Mouse (Mus musculus): ENCODE measurements at regions not wholly inside any gene's neighbourhood (a gene's known extent, or its start where the extent isn't known, plus 50 kb on each side); places are given as distances from the start of the nearest gene placed in this dataset.
"Not testable (repeated sequence)": the region's sequence is repeated elsewhere in the genome, so short reads cannot be mapped to it uniquely, and the experiment has no call there.

DNA sequence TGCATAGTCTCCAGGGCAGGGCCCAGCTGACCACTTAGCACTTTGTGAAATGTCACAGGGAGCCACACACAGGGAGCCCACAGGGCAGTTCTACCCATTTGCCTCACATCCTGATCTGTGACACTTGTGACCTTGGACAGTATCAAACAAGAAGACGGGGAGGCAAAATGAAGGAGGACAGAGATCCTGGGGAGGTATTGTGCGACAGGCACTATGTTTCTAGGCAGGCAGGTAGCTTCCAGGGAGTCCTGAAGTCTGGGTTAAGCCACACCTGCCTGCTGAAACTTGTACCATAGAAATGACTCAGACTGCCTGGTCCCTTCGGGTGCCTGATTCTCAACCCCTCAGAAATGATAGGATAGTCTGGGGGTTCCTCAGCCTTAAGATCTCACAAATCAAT lies 127.8 kb downstream of the Tcp10c start:
- WGBS, result 86% methylated on average over 3 of the region's 3 CpGs

DNA sequence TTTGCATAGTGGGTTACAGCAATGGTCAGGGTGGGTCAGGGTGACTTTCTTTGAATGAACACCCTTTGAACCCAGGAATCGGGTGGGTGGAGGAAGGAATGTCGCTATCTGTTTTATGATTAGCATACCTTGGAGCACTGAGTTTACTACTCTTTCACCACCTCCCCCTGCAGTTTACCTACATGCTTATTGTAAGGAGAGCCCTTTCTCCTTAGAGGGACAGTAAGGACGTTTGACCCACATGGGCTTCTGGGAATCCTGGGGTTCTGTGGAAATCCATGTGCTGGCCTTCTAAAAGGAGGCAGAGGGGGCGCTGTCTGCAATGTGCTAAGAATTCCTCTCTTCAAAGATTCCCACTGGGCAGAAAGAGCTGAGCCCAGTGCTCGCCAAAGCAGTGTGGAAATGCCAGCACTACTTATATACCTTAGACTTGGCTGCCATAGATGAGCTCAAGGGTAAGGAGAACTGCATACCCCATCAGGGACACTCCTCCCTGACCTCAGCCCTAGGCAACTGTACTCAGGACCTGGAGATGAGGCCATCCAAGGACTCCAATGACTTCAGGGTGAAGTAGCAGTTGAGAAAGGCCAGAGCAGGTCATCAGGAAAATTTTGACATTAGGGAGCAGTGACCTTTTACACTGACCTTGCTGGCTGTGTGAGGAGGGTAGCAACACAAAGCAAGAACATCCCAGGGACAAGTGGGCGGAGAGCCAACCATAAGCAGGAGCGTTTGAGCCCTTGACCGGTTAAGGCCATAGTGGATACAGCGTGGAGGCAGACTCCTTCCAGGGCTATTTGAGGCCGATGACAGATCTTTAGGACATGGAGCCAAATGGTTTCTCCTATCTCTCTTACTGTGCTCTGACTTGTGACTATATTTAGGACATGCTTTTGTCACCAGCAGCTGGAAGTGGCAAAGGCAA lies 133.2 kb downstream of the Tcp10c start:
- H3K4me1 ChIP-seq (replicated peaks; ENCODE audit: control insufficient read depth, insufficient read depth, low read length), result no peaks in the 10 kb centered on the region
- no peak overlapping the region for H3K4me2 ChIP-seq (ENCODE audit: low read length)
- no peak overlapping the region for H3K4me3 ChIP-seq (ENCODE audit: low read depth, low read length)
- DNase-seq (ENCODE audit: low spot score) (no peak), ATAC-seq (replicated peaks; ENCODE audit: low FRiP score, low TSS enrichment, low read depth) (no peak)
- no peaks in the 10 kb centered on the region for H3K9me3 ChIP-seq (ENCODE audit: control insufficient read depth, low read length)
- 77% methylated on average over 10 of the region's 10 CpGs for WGBS
- no peak overlapping the region for H3K9ac ChIP-seq (ENCODE audit: low read length)
- no peak overlapping the region for H3K27ac ChIP-seq (ENCODE audit: low read depth)
- H3K36me3 ChIP-seq (ENCODE audit: control insufficient read depth, insufficient read depth, low read length), result no peaks in the 10 kb centered on the region
- H3K27me3 ChIP-seq (replicated peaks; ENCODE audit: control insufficient read depth, insufficient read depth, low read length), result no peaks in the 10 kb centered on the region

More for the DNA sequence above, 127.8 kb downstream of the Tcp10c start:
- H3K36me3 ChIP-seq (ENCODE audit: control insufficient read depth, insufficient read depth, low read length), result no peaks in the 10 kb centered on the region
- ATAC-seq (replicated peaks; ENCODE audit: low FRiP score, low TSS enrichment, low read depth) (no peak), DNase-seq (ENCODE audit: low spot score) (no peak)
- no peak overlapping the region for H3K4me3 ChIP-seq (ENCODE audit: low read depth, low read length)
- H3K9ac ChIP-seq (ENCODE audit: low read length), result no peak overlapping the region
- no peak overlapping the region for H3K4me2 ChIP-seq (ENCODE audit: low read length)
- no peak overlapping the region for H3K27ac ChIP-seq (ENCODE audit: low read depth)
- H3K27me3 ChIP-seq (replicated peaks; ENCODE audit: control insufficient read depth, insufficient read depth, low read length), result no peaks in the 10 kb centered on the region
- no peaks in the 10 kb centered on the region; the same call in 1 of the 2 replicates for H3K4me1 ChIP-seq (replicated peaks; ENCODE audit: control insufficient read depth, insufficient read depth, low read length)
- no peaks in the 10 kb centered on the region for H3K9me3 ChIP-seq (ENCODE audit: control insufficient read depth, low read length)

DNA sequence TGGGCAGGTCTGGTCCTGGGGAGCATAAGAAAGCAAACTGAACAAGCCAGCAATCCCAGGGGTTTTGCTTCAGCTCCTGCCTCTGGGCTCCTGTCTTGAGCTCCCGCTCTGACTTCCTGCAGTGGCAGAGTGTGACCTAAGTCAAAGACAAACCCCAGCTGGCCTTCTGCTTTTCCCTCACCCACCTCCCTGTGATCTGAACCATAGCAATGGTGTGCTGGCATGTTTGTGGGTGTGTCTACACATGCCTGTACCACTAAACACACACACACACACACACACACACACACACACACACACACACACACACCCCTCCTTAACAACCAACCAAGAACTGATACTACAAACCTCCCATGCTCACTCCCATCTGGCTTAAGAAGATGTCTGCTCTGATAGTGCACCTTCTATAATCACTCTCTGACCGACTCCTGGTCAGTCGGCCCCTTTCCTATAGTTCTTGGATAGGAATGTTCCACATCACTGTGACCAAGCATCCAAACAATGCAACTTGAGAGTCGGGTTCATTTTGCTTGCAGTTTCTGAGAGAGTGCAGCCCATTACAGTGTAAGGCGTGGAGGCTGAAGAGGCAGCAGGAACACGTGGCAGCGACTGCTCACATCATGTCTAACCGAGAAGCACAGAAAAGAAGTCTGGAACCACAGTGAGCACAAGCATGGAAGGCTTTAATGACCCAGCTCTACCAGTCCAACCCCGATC lies 134.4 kb downstream of the Tcp10c start:
- WGBS, result 69% methylated on average over 9 of the region's 9 CpGs
- Histone ChIP-seq H3K27me3 (replicated peaks; ENCODE audit: control insufficient read depth, insufficient read depth, low read length) (no peaks in the 10 kb centered on the region), H3K9me3 (ENCODE audit: control insufficient read depth, low read length) (no peaks in the 10 kb centered on the region), H3K4me1 (replicated peaks; ENCODE audit: control insufficient read depth, insufficient read depth, low read length) (no peaks in the 10 kb centered on the region), H3K4me2 (ENCODE audit: low read length) (no peak overlapping the region), H3K27ac (ENCODE audit: low read depth) (no peak overlapping the region), H3K4me3 (ENCODE audit: low read depth, low read length) (no peak overlapping the region), H3K36me3 (ENCODE audit: control insufficient read depth, insufficient read depth, low read length) (no peaks in the 10 kb centered on the region), H3K9ac (ENCODE audit: low read length) (no peak overlapping the region)
- ATAC-seq (replicated peaks; ENCODE audit: low FRiP score, low TSS enrichment, low read depth) (no peak), DNase-seq (ENCODE audit: low spot score) (no peak)

DNA sequence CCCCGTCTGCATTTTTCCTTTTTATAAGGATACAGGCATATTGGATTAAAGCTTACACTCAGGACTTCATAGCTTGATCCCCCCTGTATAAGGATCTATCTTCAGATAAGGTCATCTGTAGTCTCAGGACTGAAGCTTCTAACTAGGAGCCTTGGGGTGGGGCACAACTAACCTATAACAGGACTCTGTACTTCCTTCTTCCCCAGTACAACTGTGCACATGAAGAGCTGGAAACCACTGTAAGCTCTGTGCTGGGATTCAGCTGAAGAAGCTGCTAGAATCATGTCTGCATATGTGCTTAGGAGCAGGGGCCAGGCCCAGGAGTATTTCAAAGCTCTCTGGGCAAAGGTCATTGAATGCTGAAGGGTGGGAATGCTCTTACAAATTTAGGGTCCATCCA lies 137.9 kb downstream of the Tcp10c start:
- not testable (repeated sequence) for H3K4me3 ChIP-seq (ENCODE audit: low read depth, low read length); H3K36me3 ChIP-seq (ENCODE audit: control insufficient read depth, insufficient read depth, low read length); H3K27me3 ChIP-seq (replicated peaks; ENCODE audit: control insufficient read depth, insufficient read depth, low read length); H3K9ac ChIP-seq (ENCODE audit: low read length); ATAC-seq (replicated peaks; ENCODE audit: low FRiP score, low TSS enrichment, low read depth); DNase-seq (ENCODE audit: low spot score); H3K27ac ChIP-seq (ENCODE audit: low read depth); H3K4me2 ChIP-seq (ENCODE audit: low read length); H3K4me1 ChIP-seq (replicated peaks; ENCODE audit: control insufficient read depth, insufficient read depth, low read length); H3K9me3 ChIP-seq (ENCODE audit: control insufficient read depth, low read length)
- 82% methylated on average over 1 of the region's 1 CpGs for WGBS

DNA sequence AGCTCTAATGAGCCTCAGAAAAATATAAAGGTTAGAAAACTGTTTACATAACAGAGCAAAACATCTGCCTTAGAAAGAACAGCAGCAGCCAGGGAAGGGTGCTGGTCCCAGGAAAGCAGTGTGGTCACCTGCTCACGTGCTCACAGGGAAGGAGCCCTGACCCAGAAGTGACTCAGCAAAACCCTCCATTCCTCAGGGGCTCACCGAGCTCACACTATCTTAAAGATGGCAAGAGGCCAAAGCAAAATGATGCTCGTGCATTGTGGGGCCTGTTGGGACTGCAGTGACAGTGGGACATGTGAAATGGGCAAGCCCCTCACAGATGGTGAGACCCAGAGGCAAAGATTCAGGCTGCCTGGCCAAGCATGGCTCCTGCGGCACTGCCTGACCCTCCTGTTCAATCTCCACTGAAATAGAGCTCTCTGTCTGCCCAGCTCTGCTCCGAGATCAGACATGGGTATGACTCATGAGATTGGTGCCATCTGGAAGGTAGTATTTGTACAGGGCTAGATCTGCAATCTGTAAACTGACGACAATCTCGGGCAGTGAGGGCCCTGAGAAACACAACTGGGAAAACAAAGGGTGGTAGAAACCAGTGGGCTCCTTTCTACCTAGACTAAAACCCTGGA lies 138.4 kb downstream of the Tcp10c start:
- H3K4me2 ChIP-seq (ENCODE audit: low read length); ATAC-seq (replicated peaks; ENCODE audit: low FRiP score, low TSS enrichment, low read depth); H3K4me1 ChIP-seq (replicated peaks; ENCODE audit: control insufficient read depth, insufficient read depth, low read length); DNase-seq (ENCODE audit: low spot score); H3K27me3 ChIP-seq (replicated peaks; ENCODE audit: control insufficient read depth, insufficient read depth, low read length); H3K36me3 ChIP-seq (ENCODE audit: control insufficient read depth, insufficient read depth, low read length); H3K4me3 ChIP-seq (ENCODE audit: low read depth, low read length); H3K9ac ChIP-seq (ENCODE audit: low read length); H3K9me3 ChIP-seq (ENCODE audit: control insufficient read depth, low read length); H3K27ac ChIP-seq (ENCODE audit: low read depth): not testable (repeated sequence)
- 28% methylated on average over 3 of the region's 7 CpGs for WGBS

DNA sequence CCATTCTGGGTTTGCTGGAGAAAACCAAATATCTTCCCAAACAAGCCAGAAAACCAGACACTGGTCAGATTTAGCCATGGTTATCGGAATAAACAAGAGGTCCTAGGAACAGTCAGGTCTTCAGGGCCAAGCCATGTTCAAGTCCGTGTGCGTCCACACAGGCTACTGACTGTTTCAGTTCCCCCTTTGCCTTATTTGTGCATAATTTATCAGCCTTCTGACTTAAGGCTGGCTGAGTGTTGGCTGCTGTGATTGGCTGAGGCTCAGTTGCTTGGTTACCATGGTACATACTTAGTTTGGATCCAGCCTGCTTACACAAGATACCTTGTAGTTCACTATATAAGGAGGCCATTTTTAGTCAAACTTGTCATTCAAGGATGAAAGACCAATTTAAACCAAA lies 139.5 kb downstream of the Tcp10c start:
- H3K9ac ChIP-seq (ENCODE audit: low read length); H3K27me3 ChIP-seq (replicated peaks; ENCODE audit: control insufficient read depth, insufficient read depth, low read length); H3K4me1 ChIP-seq (replicated peaks; ENCODE audit: control insufficient read depth, insufficient read depth, low read length); DNase-seq (ENCODE audit: low spot score); H3K27ac ChIP-seq (ENCODE audit: low read depth); H3K4me3 ChIP-seq (ENCODE audit: low read depth, low read length); H3K4me2 ChIP-seq (ENCODE audit: low read length); H3K9me3 ChIP-seq (ENCODE audit: control insufficient read depth, low read length); H3K36me3 ChIP-seq (ENCODE audit: control insufficient read depth, insufficient read depth, low read length): not testable (repeated sequence)
- ATAC-seq (replicated peaks; ENCODE audit: low FRiP score, low TSS enrichment, low read depth), result 0 out of 2 replicates have a peak, but pooled peaks have one; percentile 13
- WGBS, result 85% methylated on average over 3 of the region's 3 CpGs

DNA sequence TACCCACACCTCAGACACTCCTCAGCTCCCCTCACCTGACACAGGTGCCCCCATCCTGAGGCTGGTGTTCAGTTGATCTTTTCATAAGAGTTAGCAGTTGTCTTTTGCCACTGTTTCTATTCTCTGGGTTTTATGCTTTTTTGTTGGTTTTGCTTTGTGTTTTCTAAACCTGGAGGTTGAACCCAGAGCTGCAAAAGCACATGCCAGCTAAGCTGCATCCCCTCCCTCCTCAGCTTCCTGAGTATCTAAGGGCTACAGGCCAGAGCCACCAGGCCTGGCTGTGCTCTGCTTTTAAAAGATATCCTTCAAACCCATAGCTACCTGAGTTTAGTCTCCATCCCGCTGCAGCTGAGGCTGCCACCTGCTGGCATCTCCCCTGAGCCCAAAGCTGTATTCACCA lies 140.1 kb downstream of the Tcp10c start:
- not testable (repeated sequence) for H3K36me3 ChIP-seq (ENCODE audit: control insufficient read depth, insufficient read depth, low read length); H3K4me3 ChIP-seq (ENCODE audit: low read depth, low read length); ATAC-seq (replicated peaks; ENCODE audit: low FRiP score, low TSS enrichment, low read depth); H3K4me2 ChIP-seq (ENCODE audit: low read length); H3K27me3 ChIP-seq (replicated peaks; ENCODE audit: control insufficient read depth, insufficient read depth, low read length); H3K9ac ChIP-seq (ENCODE audit: low read length); DNase-seq (ENCODE audit: low spot score); H3K4me1 ChIP-seq (replicated peaks; ENCODE audit: control insufficient read depth, insufficient read depth, low read length); H3K9me3 ChIP-seq (ENCODE audit: control insufficient read depth, low read length); H3K27ac ChIP-seq (ENCODE audit: low read depth)
- no CpG with 5 or more reads among the region's 1 CpGs for WGBS

DNA sequence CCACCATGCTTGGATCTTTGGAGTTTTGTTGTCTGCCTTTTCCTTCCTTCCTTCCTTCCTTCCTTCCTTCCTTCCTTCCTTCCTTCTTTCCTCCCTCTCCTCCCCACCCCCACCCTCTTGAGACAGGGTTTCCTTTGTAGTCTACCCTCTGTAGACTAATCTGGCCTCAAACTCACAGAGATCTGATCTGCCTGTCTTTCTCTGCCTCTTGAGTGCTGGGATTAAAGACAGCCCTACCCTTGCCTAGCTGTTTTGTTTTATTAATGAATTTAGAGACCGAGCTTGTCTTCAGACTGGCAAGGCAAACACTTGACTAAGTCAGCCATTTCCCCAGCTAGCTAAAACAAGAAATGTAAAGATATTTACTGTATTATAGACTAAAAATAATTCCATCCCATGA lies 150.0 kb downstream of the Tcp10c start:
- not testable (repeated sequence) for H3K4me1 ChIP-seq (replicated peaks; ENCODE audit: control insufficient read depth, insufficient read depth, low read length); H3K9ac ChIP-seq (ENCODE audit: low read length); DNase-seq (ENCODE audit: low spot score); H3K4me2 ChIP-seq (ENCODE audit: low read length); ATAC-seq (replicated peaks; ENCODE audit: low FRiP score, low TSS enrichment, low read depth); H3K27me3 ChIP-seq (replicated peaks; ENCODE audit: control insufficient read depth, insufficient read depth, low read length); H3K4me3 ChIP-seq (ENCODE audit: low read depth, low read length); H3K36me3 ChIP-seq (ENCODE audit: control insufficient read depth, insufficient read depth, low read length); H3K9me3 ChIP-seq (ENCODE audit: control insufficient read depth, low read length)
- 67% methylated on average over 1 of the region's 1 CpGs for WGBS
- H3K27ac ChIP-seq (ENCODE audit: low read depth), result peak overlapping the region; percentile 38; the same call in 1 of the 2 replicates

Measured in intestine, embryonic 14.5 days (tissue).